Mouse (Mus musculus): ENCODE measurements around the gene Tagap. TPM values are rescaled to one million over a fixed set of nuclear protein-coding genes. Genes with fewer than 3 reads are reported as not detected.
"Not testable (repeated sequence)": the region's sequence is repeated elsewhere in the genome, so short reads cannot be mapped to it uniquely, and the experiment has no call there.

Gene Tagap
- total RNA-seq, 2 experiments from 2014 or later = 4.3 to 5.6 TPM

GRCm38 (mm10) chr17:7964398-7964797, 38.6 kb downstream of the Tagap start:
- DNase-seq (ENCODE audit: extremely low spot score in 1 of 2, low spot score in 1 of 2) = not testable (repeated sequence)

DNA sequence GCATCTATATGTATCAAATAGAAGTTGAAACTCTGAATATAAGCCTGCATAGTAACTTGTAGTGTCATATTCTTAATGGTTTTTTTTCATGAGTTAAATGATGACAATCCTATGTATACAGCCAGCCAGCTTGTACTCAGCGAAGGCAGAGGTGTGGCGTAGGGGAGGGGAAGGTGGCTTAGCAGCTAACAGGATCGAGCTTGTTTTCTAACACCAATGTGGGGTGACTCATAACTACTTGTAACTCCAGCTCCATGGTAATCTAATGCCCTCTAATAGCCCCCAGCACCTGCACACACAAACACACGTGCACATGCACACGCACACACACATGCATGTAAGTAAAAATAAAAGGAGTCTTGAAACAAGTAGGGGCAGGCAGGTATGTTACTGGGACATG, 42.7 kb downstream of the Tagap start:
- DNase-seq (ENCODE audit: extremely low spot score in 1 of 2, low spot score in 1 of 2) = not testable (repeated sequence)

DNA sequence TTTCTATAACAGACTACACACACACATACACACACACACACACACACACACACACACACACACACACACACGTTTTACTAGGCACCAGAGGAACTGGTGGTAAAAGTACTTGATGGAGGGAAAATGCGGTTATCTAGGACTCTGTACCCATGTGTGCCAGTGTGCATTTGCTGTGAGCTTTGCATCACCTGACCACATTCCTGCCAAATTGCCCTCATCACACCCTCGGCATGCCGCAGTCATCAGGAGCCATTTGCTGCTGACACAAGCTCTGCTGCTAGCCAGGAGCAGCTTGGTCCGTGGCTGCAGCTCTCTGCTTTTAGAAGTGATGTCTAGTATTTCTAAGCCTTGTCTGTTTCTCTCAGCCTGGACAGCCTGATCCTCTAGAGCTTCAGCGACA, 44.0 kb downstream of the Tagap start:
- DNase-seq (ENCODE audit: extremely low spot score in 1 of 2, low spot score in 1 of 2) = not testable (repeated sequence)

DNA sequence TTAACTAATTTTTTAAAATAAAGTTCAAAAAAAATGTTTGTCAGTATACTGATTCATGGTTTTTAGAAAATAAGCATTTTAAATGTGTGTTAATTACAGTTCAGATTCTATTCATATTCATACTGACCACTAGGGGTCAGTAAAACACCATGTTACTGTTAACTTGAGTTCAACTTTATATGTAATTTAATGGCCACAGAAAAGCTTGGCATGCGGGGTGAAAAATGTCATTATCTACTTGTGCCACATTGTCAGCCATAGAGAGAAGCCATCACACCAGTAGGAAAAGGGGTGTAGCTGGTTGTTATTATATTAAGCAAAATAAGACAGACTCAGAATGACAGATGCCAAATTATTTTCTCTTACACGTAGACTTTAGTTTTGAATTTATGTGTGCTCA, 57.7 kb downstream of the Tagap start:
- DNase-seq (ENCODE audit: extremely low spot score in 1 of 2, low spot score in 1 of 2) = not testable (repeated sequence)

Other genes starting within 250 kb of the Tagap start
- gene Fndc1, start 98.7 kb upstream of the Tagap start, total RNA-seq (2021) = 10 to 100 TPM; 11.1 to 12.4 TPM
- gene Rsph3a, start 19.6 kb downstream of the Tagap start, total RNA-seq (2021) = 10 to 100 TPM; 38.8 to 40.1 TPM
- under 1 TPM; 0.10 to 0.63 TPM for gene Gm49673, start 221.8 kb downstream of the Tagap start, total RNA-seq (2021)
- 1 to 10 TPM; 6.0 to 6.3 TPM for gene Rnaset2a, start 222.1 kb downstream of the Tagap start, total RNA-seq (2021)
- 10 to 100 TPM; 15.3 to 15.7 TPM for gene Fgfr1op, start 239.5 kb downstream of the Tagap start, total RNA-seq (2021)